Mouse (Mus musculus) neural tube, embryonic 13.5 days (tissue): Measurements from ENCODE around the gene 1700019D03Rik. TPM values are rescaled to one million over a fixed set of nuclear protein-coding genes. Genes with fewer than 3 reads are reported as not detected.

Experiments
- ATAC-seq: fragments of 200-750 bp; cut with Nextera tagmentation; 2 replicates; pipeline ENCODE4 v1.8.0; 2017; ENCODE audit warnings: low read depth, mild to moderate bottlenecking, moderate TSS enrichment, moderate library complexity
- H3K27ac ChIP-seq: fragments of 300-500 bp; sonication (generic); replicated peaks from 2 replicates; pipeline ENCODE4 v1.5.1; 2015; ENCODE audit warnings: moderate library complexity, mild to moderate bottlenecking, inconsistent platforms
- H3K27me3 ChIP-seq: fragments of 300-500 bp; sonication (generic); 2 replicates; pipeline ENCODE4 v1.6.1; 2015; ENCODE audit warnings: mild to moderate bottlenecking, inconsistent platforms
- H3K36me3 ChIP-seq: fragments of 300-500 bp; sonication (generic); 2 replicates; pipeline ENCODE4 v1.6.1; 2015; ENCODE audit warnings: mild to moderate bottlenecking, inconsistent platforms
- H3K4me1 ChIP-seq: fragments of 300-500 bp; sonication (generic); replicated peaks from 2 replicates; pipeline ENCODE4 v1.6.1; 2015; ENCODE audit warnings: inconsistent platforms
- H3K4me2 ChIP-seq: fragments of 300-500 bp; sonication (generic); 2 replicates; pipeline ENCODE4 v1.6.1; 2015; ENCODE audit warnings: inconsistent platforms, mild to moderate bottlenecking, moderate library complexity
- H3K4me3 ChIP-seq: fragments of 300-500 bp; sonication (generic); 2 replicates; pipeline ENCODE4 v1.5.1; 2015; ENCODE audit warnings: mild to moderate bottlenecking, inconsistent platforms
- H3K9ac ChIP-seq: fragments of 300-500 bp; sonication (generic); 2 replicates; pipeline ENCODE4 v1.6.1; 2015; ENCODE audit warnings: moderate library complexity, mild to moderate bottlenecking, inconsistent platforms
- H3K9me3 ChIP-seq: fragments of 300-500 bp; sonication (generic); 2 replicates; pipeline ENCODE4 v1.6.1; 2016; ENCODE audit warnings: inconsistent platforms
- WGBS: fragments of 180-500 bp; shearing (Covaris S2); methylation state at CpG from one replicate; pipeline ENCODE4 v1.1.7; 2015; 5-methylcytosine and 5-hydroxymethylcytosine counted together
- polyA plus RNA-seq: library from polyadenylated mRNA; unstranded; fragments of >200 nt; fragmentation: Nextera tagmentation; extraction: Ambion mirVana; gene quantifications from 2 replicates; pipeline ENCODE4 v1.2.1, GENCODE M21; 2015

The 1700019D03Rik gene
- polyA plus RNA-seq: 4.6 and 5.4 TPM in 2 replicates

- Histone ChIP-seq H3K27ac (no peak within 1 kb of the TSS), H3K4me1 (no peaks in the 10 kb centered on the region), H3K4me3 (no peak within 1 kb of the TSS), H3K4me2 (no peak within 1 kb of the TSS), H3K9me3 (no peaks in the 10 kb centered on the region), H3K9ac (no peak within 1 kb of the TSS), H3K36me3 (no peaks in the 10 kb centered on the region), H3K27me3 (no peaks in the 10 kb centered on the region)
- 73% methylated on average over 5 of the region's 5 CpGs for WGBS
- ATAC-seq: no peak
These were observed at the start of gene 1700019D03Rik for GRCm38 (mm10) chr1:53020079-53020478. 1700019D03Rik (minus strand) TSS chr1:53020179.

DNA sequence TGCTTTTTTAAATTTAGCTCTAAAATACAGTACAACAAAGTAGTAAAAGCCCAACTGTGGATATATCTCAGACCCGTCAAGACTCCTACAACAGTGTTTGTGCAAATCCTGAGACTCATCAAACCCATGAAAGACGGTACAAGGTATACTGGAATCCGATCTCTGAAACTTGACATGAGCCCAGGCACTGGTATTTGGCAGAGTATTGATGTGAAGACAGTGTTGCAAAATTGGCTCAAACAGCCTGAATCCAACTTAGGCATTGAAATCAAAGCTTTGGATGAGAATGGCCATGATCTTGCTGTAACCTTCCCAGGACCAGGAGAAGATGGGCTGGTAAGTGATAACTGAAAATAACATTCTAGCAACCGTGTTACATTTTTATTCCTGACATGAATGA lies 43.9 kb upstream of the 1700019D03Rik start:
- no peak overlapping the region for H3K4me3 ChIP-seq
- H3K9ac ChIP-seq: no peak overlapping the region
- H3K4me2 ChIP-seq: no peak overlapping the region
- H3K4me1 ChIP-seq: peaks cover 16% of the 10 kb centered on the region
- no peak for ATAC-seq
- H3K27ac ChIP-seq: no peak overlapping the region
- WGBS: 91% methylated on average over 4 of the region's 4 CpGs
- no peaks in the 10 kb centered on the region for H3K27me3 ChIP-seq
- no peaks in the 10 kb centered on the region for H3K36me3 ChIP-seq
- no peaks in the 10 kb centered on the region for H3K9me3 ChIP-seq

DNA sequence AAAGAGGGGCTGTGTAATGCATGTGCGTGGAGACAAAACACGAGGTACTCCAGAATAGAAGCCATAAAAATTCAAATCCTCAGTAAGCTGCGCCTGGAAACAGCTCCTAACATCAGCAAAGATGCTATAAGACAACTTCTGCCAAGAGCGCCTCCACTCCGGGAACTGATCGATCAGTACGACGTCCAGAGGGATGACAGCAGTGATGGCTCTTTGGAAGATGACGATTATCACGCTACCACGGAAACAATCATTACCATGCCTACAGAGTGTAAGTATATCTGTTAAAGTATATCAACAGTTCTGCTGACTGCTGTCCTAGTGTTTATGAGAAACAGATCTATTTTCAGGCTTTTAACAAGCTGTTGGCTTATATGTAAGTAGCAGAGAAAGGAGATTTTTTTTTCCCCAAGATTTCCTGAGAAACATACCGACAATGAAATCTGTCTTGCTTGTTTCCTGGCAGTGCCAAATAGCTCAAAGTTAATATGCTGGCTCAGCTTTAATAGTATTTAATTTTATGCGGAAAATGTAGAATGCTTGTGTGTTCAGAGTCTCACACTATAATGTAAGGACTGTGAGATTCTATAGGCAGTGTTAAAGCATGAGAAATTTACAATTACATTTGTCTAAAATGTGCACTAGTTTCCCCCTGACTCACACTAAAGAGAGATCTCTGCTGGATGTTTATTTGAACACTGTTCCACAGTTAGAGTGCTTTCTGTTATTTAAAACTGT lies 42.1 kb upstream of the 1700019D03Rik start:
- Histone ChIP-seq H3K27ac (no peak overlapping the region), H3K27me3 (no peaks in the 10 kb centered on the region), H3K4me3 (no peak overlapping the region), H3K9ac (no peak overlapping the region), H3K4me2 (0 out of 2 replicates have a peak overlapping the region, but pooled peaks have one; percentile 6), H3K4me1 (peaks cover 16% of the 10 kb centered on the region), H3K36me3 (no peaks in the 10 kb centered on the region), H3K9me3 (no peaks in the 10 kb centered on the region)
- WGBS: 63% methylated on average over 13 of the region's 13 CpGs
- no peak for ATAC-seq

GRCm38 (mm10) chr1:53061340-53061739 lies 41.4 kb upstream of the 1700019D03Rik start, which contains the start of gene Mstn:
Mstn (plus strand) TSS chr1:53061640.
- no peak for ATAC-seq
- H3K9me3 ChIP-seq: no peaks in the 10 kb centered on the region
- WGBS: 65% methylated on average over 6 of the region's 6 CpGs
- no peak within 1 kb of the TSS for H3K27ac ChIP-seq
- no peaks in the 10 kb centered on the region for H3K36me3 ChIP-seq
- no peak within 1 kb of the TSS for H3K4me3 ChIP-seq
- peaks cover 16% of the 10 kb centered on the region for H3K4me1 ChIP-seq
- H3K9ac ChIP-seq: no peak within 1 kb of the TSS
- H3K4me2 ChIP-seq: 0 out of 2 replicates have a peak within 1 kb of the TSS, but pooled peaks have one; percentile 6
- no peaks in the 10 kb centered on the region for H3K27me3 ChIP-seq

DNA sequence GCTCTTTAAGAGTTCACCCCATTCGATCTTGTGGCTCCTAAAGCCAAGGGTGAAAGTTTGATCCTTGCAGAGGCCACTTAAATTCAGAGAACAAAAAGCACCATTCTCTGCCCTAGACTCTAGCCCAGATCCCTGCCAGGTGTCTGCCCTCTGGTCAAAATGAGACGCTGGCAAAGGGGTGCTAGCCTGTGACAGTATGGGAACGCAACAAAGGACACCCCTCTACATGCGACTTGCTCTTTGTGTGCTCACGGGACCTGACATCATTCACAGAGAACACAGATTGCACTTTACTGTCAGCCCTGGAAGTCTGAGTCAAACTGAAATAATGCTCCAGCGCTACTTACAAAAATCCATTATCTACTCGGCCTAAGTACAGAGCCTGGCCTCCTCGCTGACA lies 40.5 kb upstream of the 1700019D03Rik start:
- H3K4me3 ChIP-seq: no peak overlapping the region
- H3K27ac ChIP-seq: no peak overlapping the region
- ATAC-seq: peak; percentile 47; the same call in 1 of the 2 replicates
- H3K9me3 ChIP-seq: no peaks in the 10 kb centered on the region
- no peak overlapping the region for H3K4me2 ChIP-seq
- no peak overlapping the region for H3K9ac ChIP-seq
- no peaks in the 10 kb centered on the region for H3K36me3 ChIP-seq
- H3K4me1 ChIP-seq: peaks cover 16% of the 10 kb centered on the region
- no peaks in the 10 kb centered on the region for H3K27me3 ChIP-seq
- WGBS: 27% methylated on average over 8 of the region's 8 CpGs

DNA sequence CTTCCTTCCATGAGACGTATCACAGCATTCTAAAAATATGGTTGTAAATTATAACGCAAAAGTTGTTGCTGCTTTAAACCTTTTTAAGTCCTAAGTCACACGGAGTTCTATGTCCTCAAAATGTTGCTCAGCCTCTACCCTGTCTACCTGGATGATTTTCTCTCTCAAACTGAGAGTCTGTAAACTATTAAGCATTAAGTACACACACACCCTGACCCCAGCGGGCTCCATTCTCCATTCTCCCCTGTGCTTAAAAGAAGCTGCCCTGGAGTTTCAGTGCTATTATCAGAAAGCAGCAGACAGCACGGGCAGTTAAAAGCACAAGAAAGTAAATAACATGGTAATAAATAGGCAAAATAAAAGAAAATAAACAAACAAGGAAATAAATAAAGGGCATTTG lies 39.1 kb upstream of the 1700019D03Rik start:
- no peak overlapping the region for H3K4me3 ChIP-seq
- no peaks in the 10 kb centered on the region for H3K27me3 ChIP-seq
- H3K36me3 ChIP-seq: no peaks in the 10 kb centered on the region
- WGBS: 63% methylated on average over 5 of the region's 5 CpGs
- no peak for ATAC-seq
- H3K4me2 ChIP-seq: no peak overlapping the region
- no peak overlapping the region for H3K9ac ChIP-seq
- H3K27ac ChIP-seq: no peak overlapping the region
- H3K4me1 ChIP-seq: peaks cover 16% of the 10 kb centered on the region
- no peaks in the 10 kb centered on the region for H3K9me3 ChIP-seq

DNA sequence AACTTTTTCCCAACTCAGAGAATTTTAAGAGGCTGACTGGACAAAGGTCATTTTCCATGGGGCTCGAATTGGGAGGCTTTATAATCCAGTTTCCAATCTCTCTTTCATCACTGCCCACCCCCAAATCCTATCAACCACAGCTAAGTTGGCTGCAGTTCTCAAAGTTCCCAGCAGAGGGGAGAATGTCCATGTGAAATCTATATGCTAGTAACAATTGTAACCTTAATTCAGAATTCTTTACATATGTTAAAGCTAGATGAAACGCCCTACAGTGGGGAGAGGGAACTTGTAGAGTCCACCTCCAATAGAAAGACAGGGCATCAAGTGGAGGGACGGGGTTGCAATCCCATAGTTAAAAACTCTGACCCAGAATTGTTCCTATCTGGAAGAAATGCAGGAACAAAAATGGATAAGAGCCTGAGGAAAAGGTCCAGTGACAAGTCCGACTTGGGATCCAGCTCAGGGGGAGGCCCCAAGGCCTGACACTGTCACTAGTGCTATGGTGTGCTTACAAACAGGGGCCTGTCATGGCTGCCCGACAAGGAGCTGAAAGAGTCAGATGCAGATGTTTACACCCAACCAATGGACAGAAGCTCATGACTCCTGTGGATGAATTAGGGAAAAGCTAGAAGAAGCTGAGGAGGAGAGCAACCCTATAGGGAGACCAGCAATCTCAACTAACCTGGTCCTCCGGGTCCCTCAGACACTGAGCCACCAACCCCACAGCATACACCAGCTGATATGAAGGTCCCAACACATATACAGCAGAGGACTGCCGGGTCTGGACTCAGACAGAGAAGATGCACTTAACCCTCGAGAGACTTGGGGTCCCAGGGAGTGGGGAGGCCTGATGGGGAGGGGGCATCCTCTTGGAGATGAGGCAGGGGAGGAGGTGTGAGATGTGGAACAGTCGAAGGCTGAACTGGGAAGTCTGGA lies 33.4 kb upstream of the 1700019D03Rik start:
- Histone ChIP-seq H3K36me3 (no peaks in the 10 kb centered on the region), H3K27me3 (no peaks in the 10 kb centered on the region), H3K4me1 (no peaks in the 10 kb centered on the region), H3K4me3 (no peak overlapping the region), H3K9ac (no peak overlapping the region), H3K4me2 (no peak overlapping the region), H3K9me3 (no peaks in the 10 kb centered on the region), H3K27ac (no peak overlapping the region)
- peak; percentile 36; the same call in 1 of the 2 replicates for ATAC-seq
- WGBS: 50% methylated on average over 9 of the region's 9 CpGs

GRCm38 (mm10) chr1:53049763-53050427 lies 29.9 kb upstream of the 1700019D03Rik start:
- no peak for ATAC-seq
- no peaks in the 10 kb centered on the region for H3K27me3 ChIP-seq
- no peak overlapping the region for H3K4me3 ChIP-seq
- H3K4me2 ChIP-seq: no peak overlapping the region
- H3K9me3 ChIP-seq: no peaks in the 10 kb centered on the region
- no peaks in the 10 kb centered on the region for H3K4me1 ChIP-seq
- H3K27ac ChIP-seq: no peak overlapping the region
- 83% methylated on average over 8 of the region's 8 CpGs for WGBS
- H3K36me3 ChIP-seq: no peaks in the 10 kb centered on the region
- no peak overlapping the region for H3K9ac ChIP-seq

DNA sequence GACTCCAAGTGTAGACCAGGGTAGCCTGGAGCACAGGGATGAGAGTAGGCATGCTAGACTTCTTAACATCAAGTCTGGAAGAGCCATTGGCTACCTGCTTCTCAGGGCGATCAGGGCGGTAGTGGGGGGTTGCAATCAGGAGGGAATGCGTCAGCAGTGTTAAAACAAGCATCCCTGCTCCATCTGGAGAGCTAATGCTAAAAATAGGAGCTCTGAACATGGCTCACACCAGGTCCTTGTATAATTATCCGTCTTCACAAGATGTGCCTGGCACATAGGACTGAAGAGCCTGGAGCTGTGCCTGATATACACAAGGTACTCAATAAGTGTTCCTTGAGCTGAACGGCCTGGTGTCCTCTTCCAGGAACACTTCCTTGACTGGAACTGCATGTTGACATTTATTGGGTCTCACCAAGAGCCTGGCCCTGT lies 17.5 kb upstream of the 1700019D03Rik start:
- Histone ChIP-seq H3K4me3 (no peak overlapping the region), H3K27ac (no peak overlapping the region), H3K9me3 (no peaks in the 10 kb centered on the region), H3K4me1 (no peaks in the 10 kb centered on the region), H3K4me2 (no peak overlapping the region), H3K36me3 (no peaks in the 10 kb centered on the region), H3K9ac (no peak overlapping the region), H3K27me3 (no peaks in the 10 kb centered on the region)
- WGBS: 92% methylated on average over 5 of the region's 5 CpGs
- no peak for ATAC-seq

- Histone ChIP-seq H3K36me3 (no peaks in the 10 kb centered on the region), H3K4me1 (no peaks in the 10 kb centered on the region), H3K27ac (no peak overlapping the region), H3K9me3 (no peaks in the 10 kb centered on the region), H3K27me3 (no peaks in the 10 kb centered on the region), H3K9ac (no peak overlapping the region), H3K4me2 (no peak overlapping the region), H3K4me3 (no peak overlapping the region)
- ATAC-seq: no peak
These were observed 12.6 kb upstream of the 1700019D03Rik start for GRCm38 (mm10) chr1:53032550-53032949.

- Histone ChIP-seq H3K27me3 (no peaks in the 10 kb centered on the region), H3K4me3 (no peak overlapping the region), H3K9ac (no peak overlapping the region), H3K4me1 (no peaks in the 10 kb centered on the region), H3K36me3 (no peaks in the 10 kb centered on the region), H3K9me3 (no peaks in the 10 kb centered on the region), H3K4me2 (no peak overlapping the region), H3K27ac (no peak overlapping the region)
- ATAC-seq: no peak
- 44% methylated on average over 3 of the region's 3 CpGs for WGBS
These were observed 1.1 kb downstream of the 1700019D03Rik start for GRCm38 (mm10) chr1:53018746-53019505.
